Mouse (Mus musculus): ENCODE measurements around the gene Serpinb6a. TPM values are rescaled to one million over a fixed set of nuclear protein-coding genes. Genes with fewer than 3 reads are reported as not detected.
"Not testable (repeated sequence)": the region's sequence is repeated elsewhere in the genome, so short reads cannot be mapped to it uniquely, and the experiment has no call there.

The Serpinb6a gene
- total RNA-seq, 2 experiments from 2014 or later: 34.8 to 38.9 TPM

DNA sequence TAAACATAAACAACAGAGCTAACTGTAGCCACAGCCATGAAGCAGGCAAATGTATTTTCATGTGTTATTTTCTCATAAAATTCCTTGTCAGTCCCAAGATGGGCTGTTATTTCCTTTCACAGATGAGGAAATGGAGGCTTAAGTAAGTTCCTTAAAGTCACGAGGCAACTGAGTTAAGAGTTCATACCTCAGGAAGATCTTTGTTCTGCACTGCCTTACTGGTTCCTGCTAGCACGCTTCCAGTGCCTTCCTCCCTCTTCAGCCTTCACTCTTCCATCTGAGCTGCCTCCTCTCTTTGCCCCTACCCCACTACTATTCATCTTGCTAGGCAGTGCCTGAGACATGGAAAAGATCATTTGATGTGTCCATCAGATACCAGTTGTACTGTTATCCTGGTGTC is 4.6 kb upstream of the Serpinb6a start:
- no peak for DNase-seq (ENCODE audit: low spot score in 2 of 2)
- intact Hi-C loops (cut with DNase I): no loop called here

DNA sequence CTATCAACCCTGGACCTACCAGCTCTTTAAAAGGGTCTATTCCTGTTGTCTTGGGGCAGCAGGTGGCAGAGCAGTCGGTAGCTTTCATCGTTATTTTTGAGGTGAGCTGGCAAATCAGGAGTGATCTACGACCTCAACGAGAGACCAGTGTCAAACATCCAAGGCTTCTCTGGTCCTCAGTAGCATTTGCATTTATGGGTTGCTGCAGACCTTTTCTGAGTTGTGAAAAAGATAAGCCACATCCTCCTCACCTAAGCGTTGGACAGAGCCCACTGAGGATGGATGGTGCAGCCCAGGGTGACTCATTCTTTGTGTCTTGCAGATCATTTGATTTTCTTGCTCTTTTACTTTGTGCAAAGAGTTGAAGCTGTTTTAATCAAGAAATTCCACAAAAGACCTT is 464 bp upstream of the Serpinb6a start:
- peak in 1 of 2 experiments; percentile 8 for DNase-seq (ENCODE audit: low spot score in 2 of 2)
- intact Hi-C loops (cut with DNase I): no loop called here

DNA sequence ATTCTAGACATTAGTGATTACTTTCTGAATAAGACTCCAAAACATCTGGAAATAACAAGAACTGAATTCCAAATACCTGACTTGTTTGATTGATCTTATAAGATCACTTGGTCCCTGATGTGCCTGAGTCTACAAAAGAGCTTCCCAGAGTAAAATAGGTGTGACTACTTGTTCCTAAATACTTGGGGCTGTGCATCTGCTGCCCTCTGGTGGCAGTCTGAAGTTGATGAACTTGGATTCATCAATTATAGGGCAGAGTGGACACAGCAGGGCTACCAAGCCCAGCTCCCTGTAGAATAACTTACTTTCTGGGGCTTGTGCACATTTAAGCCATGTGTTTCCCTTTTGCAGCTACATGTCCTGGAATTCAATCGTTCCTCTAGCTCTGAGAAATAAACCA is 7.4 kb downstream of the Serpinb6a start:
- intact Hi-C loops (cut with DNase I): no loop called here
- peak; percentile 23 to 67 for DNase-seq (ENCODE audit: low spot score in 2 of 2)

DNA sequence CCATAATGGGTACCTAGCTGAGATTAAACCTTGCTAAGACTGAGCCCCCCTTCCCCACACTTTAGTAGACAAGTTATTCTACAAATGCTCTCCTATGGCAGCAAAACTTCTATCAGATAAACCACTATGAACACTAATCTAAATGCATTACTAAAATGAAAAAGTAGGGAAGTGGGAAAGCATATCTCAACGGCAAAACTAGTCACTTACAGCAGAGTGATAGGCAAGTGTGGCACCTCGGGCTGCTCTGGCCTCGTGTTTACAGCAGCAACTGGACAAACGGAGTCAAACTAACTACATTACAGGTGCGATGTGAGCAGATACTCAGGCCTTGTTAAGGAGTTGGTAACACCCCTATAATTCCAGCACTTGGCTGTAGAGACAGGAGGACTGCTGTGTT is 13.0 kb downstream of the Serpinb6a start:
- intact Hi-C loops (cut with DNase I): loop anchor here (1.0 kb wide), 1 partner anchor 33 kb away; no protein-coding TSS in a partner anchor
- DNase-seq (ENCODE audit: low spot score in 2 of 2): no peak

DNA sequence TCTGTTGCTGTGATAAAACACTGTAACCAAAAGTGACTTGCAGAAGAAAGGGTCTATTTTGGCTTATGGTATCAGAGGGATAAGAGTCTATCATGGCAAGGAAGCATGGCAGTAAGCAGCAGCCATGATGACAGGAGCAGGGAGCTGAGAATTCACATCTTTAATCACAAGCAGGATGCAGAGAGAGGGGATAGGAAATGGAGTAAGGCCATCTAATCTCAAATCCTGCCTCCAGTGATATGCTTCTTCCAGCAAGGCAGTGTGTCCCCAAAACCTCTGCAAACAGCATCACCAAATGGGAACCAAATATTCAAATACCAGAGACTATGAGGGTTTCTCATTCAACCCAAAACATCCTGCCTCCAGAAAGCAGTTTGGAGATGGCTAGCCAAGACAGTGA is 36.0 kb downstream of the Serpinb6a start:
- no peak for DNase-seq (ENCODE audit: low spot score in 2 of 2)
- intact Hi-C loops (cut with DNase I): no loop called here

DNA sequence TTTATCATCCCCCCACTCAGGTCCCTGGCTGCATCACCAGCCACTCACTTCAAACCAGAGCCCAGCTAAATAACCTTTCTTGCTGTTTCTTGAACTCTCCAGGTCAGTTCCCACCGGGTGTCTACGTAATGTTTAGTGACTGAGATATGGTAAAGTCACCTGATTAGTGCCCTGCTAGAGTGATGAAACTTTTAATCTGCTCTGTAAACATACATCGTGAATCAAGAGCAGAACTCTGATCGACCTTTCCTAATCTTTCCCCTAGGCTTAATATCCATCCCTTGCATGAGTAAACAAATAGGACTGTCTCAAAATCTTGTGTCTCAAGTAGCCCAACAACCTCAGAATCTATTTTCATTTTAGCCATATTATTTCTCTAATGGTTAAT is 36.6 kb downstream of the Serpinb6a start:
- DNase-seq (ENCODE audit: low spot score in 2 of 2): no peak
- intact Hi-C loops (cut with DNase I): no loop called here

DNA sequence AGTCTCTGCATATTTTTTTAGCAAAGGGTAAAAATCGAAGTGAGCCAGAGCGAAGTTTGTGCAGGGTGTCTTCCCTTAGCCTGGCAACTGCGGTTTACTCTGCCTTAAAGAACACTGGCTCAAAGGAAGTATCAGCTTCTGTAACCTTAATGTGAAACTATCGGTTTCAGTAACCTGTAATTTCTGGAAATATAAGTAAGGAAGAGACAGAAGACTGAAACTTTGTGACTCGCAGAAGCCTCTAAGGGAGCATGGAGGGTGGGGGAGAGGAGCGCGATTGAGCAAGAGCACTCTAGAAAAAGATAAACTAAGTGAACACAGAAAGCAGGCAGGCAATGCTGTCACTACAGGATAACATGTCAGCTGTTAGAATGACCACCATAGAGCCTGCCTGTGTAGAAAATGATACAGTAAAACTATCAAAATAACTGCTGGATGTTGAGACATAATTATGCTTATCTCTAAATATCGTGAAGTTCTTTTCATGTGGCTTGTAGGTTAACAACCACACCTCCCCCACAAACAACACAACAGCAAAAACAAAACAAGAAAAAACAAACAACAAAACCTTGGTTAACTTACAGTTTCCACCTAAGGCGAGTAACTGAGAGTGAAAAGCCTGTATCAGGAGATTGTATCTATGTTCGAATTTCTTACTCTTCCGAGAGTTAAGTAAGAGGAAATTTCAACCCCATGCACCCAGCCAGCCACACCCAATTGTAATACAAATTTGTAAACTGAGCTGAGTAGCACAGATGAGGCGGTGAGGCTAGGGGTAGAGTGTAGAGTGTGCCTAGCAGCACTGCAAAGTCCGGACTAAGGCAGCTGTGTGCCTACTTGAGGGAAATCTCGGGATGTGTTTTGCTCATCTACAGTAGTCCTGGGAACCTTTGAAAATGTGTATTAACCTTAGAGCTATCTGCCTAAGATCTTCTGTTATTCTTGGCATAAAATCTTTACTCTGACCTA is 37.3 kb downstream of the Serpinb6a start:
- no peak for DNase-seq (ENCODE audit: low spot score in 2 of 2)
- intact Hi-C loops (cut with DNase I): no loop called here

DNA sequence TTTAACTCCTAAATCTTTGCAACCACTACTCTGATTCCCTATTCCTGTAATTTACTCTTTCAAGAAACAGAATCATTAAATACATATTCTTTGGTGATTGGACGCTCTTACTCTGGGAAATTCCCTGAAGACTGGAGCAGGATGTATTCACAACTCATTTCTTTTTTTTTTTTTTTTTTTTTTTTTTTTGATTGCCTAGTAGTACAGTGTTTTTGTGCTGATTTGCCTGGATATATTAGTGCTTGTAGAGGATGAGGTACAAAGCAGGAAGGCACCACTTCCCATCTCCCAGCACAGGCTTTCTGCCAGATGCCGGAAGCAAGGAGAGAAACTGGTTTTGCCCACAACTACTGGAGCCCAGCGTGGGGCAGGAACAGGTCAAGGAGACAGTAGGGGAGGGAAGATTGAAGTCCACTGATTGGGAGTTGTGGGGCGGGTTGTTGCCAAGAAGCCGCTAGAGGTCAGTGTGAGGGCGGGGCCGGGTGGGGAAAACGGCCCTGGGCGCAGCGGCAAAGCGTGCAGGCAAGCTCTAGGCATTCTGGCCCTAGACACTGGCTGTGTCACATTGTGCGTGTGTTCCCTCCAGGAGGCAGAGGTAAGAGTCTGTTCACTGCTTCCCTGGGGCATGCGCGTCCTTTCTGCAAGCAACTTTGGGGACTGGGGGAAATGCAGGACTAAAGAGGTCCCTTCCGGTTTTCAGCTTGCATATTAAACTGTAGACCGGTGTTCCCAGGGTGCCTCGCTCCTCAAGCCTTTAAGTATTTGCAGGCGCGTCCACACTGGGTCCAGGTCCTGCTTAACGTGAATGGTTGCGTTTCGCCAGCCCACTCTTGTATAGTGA is 38.2 kb downstream of the Serpinb6a start, which contains the start of gene Nqo2:
Gene Nqo2, plus strand, starts transcription at position 482 of the 841 bp plus-strand sequence.
- intact Hi-C loops (cut with DNase I): no loop called here
- DNase-seq (ENCODE audit: low spot score in 2 of 2): peak; percentile 63 to 64

DNA sequence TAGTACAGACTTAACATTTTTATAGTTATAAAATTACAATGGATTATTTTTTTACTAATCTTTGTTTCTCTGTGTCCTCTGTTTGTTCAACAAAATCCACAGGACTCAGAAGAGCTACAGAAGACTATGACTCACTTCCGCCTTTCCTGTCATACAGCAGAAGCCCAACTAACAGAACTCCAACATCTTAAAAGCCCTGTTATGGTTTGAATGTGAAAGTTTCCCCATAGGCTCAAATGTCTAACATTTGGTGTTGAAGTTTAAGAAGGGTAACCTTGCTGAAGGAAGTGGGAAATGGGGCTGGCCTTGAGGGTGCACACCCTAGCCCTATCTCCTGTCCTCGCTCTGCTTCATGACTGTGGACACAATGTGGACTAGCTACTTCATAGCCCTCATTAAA is 42.8 kb downstream of the Serpinb6a start:
- intact Hi-C loops (cut with DNase I): no loop called here
- no peak for DNase-seq (ENCODE audit: low spot score in 2 of 2)

DNA sequence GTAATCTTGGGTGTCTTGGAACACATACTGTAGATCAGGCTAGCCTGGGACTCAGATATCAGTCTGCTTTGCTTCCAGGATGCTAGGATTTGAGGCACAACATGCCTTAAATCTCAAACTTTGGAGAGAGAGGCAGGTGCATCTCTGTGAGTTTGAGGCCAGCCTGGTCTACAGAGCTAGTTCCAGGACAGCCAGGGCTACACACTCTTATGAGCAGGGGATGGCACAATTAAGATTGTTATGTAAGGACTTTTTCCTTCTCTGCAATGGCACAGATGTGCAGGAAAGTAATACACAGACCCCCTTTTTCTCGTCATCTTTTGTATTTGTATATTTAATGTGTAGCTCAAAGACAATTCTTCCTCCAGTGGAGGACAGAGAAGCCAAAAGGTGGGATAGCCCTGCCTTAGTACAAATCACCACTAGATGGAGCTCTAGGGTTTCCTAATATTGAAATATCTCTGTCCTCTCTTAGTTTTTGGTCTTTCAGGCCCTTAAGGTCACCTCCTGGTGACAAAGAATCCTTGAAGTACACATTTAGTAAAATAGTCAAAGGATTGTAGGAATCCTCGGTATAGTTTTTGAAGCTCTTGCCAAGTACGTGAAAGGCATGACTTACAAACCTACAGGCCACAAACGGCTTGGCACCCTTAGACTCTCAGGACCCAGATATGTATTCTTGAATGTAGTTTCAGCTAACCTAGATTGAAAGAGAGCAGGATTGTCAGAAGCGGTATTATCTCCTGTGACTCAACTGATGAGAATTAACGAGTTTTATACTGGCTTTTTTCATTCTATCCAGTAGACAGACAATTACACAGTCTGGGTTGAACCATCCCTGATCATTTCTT is 45.8 kb downstream of the Serpinb6a start:
- no peak for DNase-seq (ENCODE audit: low spot score in 2 of 2)
- intact Hi-C loops (cut with DNase I): loop anchor here (1.0 kb wide), 1 partner anchor 34 kb away; no protein-coding TSS in a partner anchor

DNA sequence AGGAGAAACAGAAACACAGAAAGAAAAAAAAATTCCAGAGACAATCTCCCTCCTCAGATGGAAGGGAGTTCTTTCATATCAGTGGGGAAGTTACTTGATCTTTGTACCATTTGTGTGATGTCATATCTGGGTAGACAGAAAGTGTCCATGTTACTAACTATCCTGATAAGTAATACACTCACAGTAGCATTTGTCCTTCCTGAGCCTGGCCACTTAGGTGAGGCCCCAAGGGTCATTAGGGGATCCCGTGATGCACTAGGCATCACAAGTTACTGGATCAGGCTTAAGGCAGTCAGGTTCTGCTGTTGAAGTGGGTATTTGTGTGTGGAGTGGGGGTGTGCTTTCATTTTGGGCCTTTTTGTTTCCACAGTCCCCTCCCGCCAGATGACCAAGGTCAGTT is 49.6 kb downstream of the Serpinb6a start:
- intact Hi-C loops (cut with DNase I): no loop called here
- no peak for DNase-seq (ENCODE audit: low spot score in 2 of 2)

DNA sequence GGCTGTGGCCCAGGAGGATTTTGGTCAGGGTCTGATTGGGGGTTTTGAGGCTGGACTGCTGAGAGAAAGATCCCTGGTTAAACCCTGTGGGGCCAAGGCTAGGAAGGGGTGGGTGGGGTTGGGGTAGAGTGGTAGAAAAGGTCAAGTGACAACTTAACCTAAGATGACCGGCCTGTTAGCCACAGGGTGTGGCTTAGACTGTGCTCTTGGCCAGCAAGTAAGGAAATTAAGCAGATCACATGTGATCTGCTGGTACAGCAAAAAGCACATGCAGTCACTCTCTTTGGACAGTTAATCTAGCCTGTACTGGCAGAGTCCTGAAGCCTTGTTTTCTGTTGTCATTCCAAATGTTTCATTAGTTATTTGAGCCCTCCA is 50.5 kb downstream of the Serpinb6a start:
- intact Hi-C loops (cut with DNase I): no loop called here
- no peak for DNase-seq (ENCODE audit: low spot score in 2 of 2)

DNA sequence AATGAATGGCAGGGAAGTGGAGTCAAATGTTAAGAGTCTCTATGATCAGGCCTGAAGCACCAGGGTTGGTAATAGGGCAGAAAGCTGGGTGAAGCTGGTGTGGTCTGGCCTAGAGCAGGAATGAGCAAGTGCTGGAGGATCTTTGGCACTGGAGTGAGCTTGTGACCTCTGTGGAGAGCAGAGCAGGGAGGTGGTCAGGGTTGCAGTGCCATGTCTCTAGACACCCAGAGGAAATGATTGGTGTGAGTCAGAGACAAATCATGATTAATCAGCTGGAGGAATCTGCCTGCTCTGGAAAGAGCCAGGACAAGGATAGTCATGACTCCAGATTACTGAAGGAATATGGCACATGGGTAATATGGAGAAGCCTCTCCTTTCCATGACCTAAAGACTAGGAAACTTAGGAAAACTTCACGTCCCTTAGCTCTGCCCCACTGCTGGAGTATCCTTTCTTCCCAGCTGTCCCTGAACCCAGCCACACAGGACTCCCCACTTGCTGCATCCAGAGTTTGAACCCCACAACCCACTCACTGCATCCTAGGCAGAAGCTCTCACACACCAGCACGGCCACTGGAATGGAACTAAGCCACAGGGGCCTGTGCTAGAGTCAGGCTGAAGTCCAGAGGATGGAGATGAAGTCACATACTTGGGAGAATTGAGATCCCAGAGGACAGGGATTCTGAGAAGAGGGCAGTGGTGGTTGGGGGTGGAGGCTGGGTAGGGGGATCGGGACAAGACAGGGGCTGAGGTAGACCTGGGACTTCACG is 51.1 kb downstream of the Serpinb6a start:
- intact Hi-C loops (cut with DNase I): no loop called here
- no peak for DNase-seq (ENCODE audit: low spot score in 2 of 2)

DNA sequence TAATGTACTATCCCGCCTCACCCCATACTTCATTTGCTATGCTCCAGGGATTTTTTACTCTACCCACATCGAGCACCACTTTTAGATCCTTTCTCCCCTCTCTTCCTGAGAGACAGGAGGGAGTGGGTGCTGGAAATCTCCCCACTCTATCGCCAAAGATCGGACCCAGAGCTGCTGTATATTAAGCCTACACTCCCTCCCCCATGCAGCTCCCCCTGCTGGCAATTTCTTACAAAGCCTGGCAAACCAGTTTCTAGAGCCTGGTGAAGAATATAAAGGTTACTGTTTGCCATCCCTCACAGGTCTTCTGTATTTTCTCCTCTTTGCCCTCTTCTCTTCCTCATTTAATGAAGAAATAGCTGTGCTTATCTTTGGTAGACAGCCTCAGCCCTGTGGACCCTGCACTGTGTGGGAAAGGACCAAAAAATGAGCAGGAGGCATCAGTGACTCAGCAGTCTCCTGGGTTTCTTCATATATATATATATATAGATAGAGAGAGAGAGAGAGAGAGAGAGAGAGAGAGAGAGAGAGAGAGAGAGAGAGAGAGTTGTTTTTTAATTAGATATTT is 60.3 kb downstream of the Serpinb6a start:
- DNase-seq (ENCODE audit: low spot score in 2 of 2): peak; percentile 20 to 45
- intact Hi-C loops (cut with DNase I): no loop called here

DNA sequence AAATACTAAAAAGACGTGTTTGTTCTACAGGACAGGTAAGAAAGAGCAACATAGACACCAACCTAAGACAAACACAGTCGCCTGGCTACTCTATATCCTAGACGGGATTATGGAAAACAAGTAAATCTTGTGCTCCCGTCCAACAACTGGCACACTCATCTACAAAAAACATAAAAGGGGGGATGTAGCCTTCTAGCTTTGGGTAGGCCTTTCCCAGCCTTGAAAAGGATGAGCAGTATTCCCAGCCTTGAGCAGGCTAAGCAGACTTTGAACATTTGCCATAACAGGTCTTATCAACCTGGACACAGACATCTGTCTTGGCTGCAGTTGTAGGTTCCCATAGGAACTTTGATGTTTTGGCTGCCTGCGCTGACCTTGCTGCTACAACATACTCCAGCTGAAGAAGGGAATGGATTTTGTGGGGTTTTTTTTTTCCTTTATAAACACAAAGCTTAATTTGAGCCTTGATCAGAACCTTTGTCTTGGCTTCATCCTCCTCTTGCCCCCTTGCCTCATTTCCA is 61.2 kb downstream of the Serpinb6a start:
- DNase-seq (ENCODE audit: low spot score in 2 of 2): no peak
- intact Hi-C loops (cut with DNase I): no loop called here

DNA sequence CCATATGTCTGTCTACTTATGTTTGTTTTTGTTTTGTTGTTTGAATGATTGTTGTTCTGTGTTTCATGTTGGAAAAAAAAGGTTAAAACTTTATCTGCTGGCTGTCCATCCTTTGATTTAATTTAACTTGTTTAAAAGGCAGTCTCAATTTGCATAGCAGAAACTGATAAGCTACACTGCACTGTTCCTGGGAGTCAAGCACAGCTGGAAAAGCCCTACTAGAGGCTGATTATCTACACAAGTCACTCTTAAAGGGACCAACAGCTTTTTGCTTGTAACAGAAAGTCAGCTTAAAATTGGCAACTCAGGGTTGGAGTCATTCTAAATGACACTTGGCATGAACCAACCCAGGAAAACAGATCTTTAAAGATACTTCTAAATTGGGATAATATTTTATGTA is 65.0 kb downstream of the Serpinb6a start:
- intact Hi-C loops (cut with DNase I); DNase-seq (ENCODE audit: low spot score in 2 of 2): not testable (repeated sequence)

DNA sequence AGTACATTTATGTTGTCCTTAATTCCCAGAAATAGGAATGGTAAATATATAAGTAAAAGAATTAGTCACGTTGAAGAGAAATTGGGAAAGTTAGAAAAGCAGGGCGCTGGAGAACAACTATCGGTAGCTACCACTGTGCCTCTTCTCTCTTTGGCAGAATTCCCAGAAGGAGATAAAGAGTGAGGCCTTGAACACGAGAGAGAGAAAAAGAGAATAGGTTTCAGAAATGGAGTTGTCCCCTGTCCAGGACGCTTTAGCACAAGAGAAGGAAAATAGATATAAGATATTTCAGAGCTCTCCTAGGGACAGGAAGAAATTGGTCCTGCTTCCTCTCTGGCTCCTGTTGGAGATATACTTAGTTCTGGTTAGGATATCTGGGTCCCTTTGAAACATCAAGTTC is 65.4 kb downstream of the Serpinb6a start:
- intact Hi-C loops (cut with DNase I): no loop called here
- DNase-seq (ENCODE audit: low spot score in 2 of 2): no peak

DNA sequence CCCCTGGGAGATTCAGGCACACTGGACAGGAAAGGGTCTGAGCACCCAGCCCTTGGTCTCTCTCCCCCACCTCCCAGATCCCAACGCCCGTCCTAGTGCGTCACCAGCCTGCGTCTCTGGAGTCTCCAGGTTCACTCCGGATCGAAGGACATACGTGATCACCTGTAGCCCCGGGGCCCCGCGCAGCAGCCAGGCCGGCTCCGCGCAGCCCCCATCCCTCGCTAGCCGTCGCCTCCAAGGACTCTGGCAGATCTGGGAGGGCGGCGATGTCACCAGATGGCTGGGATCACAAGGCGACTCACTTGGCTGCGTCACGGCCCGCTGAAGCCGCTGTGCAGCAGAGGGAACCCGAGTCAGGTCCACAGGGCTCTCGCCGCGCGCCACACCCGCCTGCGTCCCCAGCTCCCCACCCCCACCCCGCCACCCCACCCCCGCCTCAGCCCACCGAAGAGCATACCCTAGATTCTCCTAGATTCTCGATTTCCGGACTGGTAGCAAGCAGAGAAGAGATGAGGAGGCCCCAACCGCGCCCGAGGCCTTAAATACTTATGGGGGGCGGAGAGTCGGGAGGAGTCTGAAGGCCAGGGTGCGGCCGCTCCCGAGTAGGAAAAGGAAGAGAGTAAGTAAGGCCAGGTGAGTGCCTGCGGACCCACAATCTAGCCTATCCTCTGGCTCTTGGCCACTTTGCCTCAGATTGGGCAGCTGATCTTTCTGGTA is 67.0 kb downstream of the Serpinb6a start:
- DNase-seq (ENCODE audit: low spot score in 2 of 2): peak; percentile 68 to 69
- intact Hi-C loops (cut with DNase I): no loop called here

Measured in left cerebral cortex, postnatal 36 days (tissue).